Mouse (Mus musculus): Measurements from ENCODE around the gene Mtx2.
A peak's percentile ranks its signal among the peaks of the same experiment; 100 is the strongest.

Mtx2 gene

DNA sequence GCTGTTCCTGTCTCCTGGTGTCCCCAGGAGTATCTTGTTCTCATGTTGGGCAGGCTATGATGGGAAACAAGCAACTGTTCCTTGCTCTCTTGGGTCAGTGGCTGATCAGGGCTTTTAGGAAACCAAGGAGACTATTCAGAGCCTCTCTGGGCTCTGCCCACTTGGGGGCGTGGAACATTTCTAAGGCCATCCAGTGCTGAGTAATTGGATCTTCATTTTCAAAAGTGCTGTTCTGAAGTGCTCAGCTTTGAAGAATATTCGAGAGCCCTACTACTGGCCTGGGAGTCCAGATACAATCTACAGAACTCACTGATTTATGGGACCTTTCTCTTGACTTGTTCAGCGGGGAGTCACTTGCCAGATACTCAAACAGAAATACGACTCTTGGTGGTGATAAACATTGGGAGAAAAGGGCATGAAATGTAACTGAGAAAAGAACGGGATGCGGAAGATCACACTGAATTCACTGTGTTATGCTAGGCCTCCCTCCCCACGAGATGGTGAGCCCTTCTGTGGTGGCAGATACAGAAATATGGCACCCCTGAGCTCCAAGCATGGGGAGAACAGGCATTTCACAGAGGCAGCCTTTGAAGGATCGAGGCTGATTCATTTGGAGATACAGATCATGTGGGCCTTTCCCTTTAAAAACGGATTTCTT is 92.4 kb downstream of the Mtx2 start:
- DNase-seq (ENCODE audit: low read depth, low spot score) = no peak

GRCm38 (mm10) chr2:74925968-74926814 is 100.6 kb downstream of the Mtx2 start:
- peak; percentile 83 for DNase-seq (ENCODE audit: low read depth, low spot score)

Data from brain, adult 2 months (tissue).